Mouse (Mus musculus) CH12.LX (cell line): ENCODE data around the gene Tmpo. TPM values are rescaled to one million over a fixed set of nuclear protein-coding genes. Genes with fewer than 3 reads are reported as not detected.

Experiments
- DNase-seq: peaks from one replicate; pipeline ENCODE4 v3.0.0-alpha.2; 2013; ENCODE audit errors: extremely low read depth
- H3K27ac ChIP-seq: 2 replicates; pipeline ENCODE4 v1.5.1; 2012; ENCODE audit warnings: low read depth, mild to moderate bottlenecking, control low read depth, moderate library complexity; ENCODE audit not compliant: insufficient read depth
- H3K27me3 ChIP-seq: replicated peaks from 2 replicates; pipeline ENCODE3; 2012; ENCODE audit warnings: inconsistent platforms
- H3K36me3 ChIP-seq, 2 experiments: replicated peaks in 1 of 2; 2 replicates each; pipeline versions ENCODE3 to v1.6.1; 2012; ENCODE audit warnings: inconsistent platforms in 1 of 2, low read length in 1 of 2, mild to moderate bottlenecking in 1 of 2, mixed read lengths in 1 of 2, moderate library complexity in 1 of 2; ENCODE audit not compliant: control insufficient read depth in 1 of 2, insufficient read depth in 1 of 2
- H3K4me1 ChIP-seq, 2 experiments: 2 replicates each; pipeline ENCODE4 v1.6.1; 2012; ENCODE audit warnings: inconsistent platforms in 1 of 2, moderate library complexity in 1 of 2; ENCODE audit not compliant: insufficient read depth in 2 of 2, control insufficient read depth in 1 of 2
- H3K4me2 ChIP-seq: 2 replicates; pipeline ENCODE4 v1.6.1; 2012; ENCODE audit warnings: low read depth, mild to moderate bottlenecking, control low read depth; ENCODE audit not compliant: poor library complexity, insufficient read depth, severe bottlenecking
- H3K4me3 ChIP-seq, 3 experiments: fragments of 150-350 bp in 1 of 3; sonication (generic) in 1 of 3; replicated peaks in 1 of 3; 2 replicates each; pipeline versions ENCODE3 to v1.5.1; 2011 to 2012; ENCODE audit warnings: low read depth in 2 of 3, low read length in 2 of 3, mild to moderate bottlenecking in 2 of 3, moderate library complexity in 2 of 3, control low read depth in 1 of 3, improper control_type of control experiment in 1 of 3, inconsistent platforms in 1 of 3, mixed read lengths in 1 of 3; ENCODE audit not compliant: poor library complexity in 1 of 3
- H3K79me2 ChIP-seq: replicated peaks from 2 replicates; pipeline ENCODE4 v1.6.1; 2012; ENCODE audit warnings: mild to moderate bottlenecking, moderate library complexity; ENCODE audit not compliant: control insufficient read depth, poor library complexity, insufficient read depth, severe bottlenecking; ENCODE audit errors: extremely low read depth
- H3K9ac ChIP-seq: 2 replicates; pipeline ENCODE4 v1.6.1; 2012; ENCODE audit warnings: low read depth, mild to moderate bottlenecking, control low read depth, moderate library complexity; ENCODE audit not compliant: insufficient read depth
- H3K9me3 ChIP-seq: replicated peaks from 2 replicates; pipeline ENCODE3; 2012; ENCODE audit warnings: low read length, inconsistent platforms, mixed read lengths
- BHLHE40 ChIP-seq: IDR thresholded peaks from 2 replicates; pipeline ENCODE4 v1.6.1; 2011; ENCODE audit warnings: mild to moderate bottlenecking, low read depth, low read length, improper control_type of control experiment
- CHD1 ChIP-seq: IDR thresholded peaks from 2 replicates; pipeline ENCODE4 v1.6.1; 2012; ENCODE audit warnings: low read depth, low read length, improper control_type of control experiment, inconsistent platforms
- E2F4 ChIP-seq: IDR thresholded peaks from 2 replicates; pipeline ENCODE4 v1.6.1; 2011; ENCODE audit warnings: low read depth, low read length, improper control_type of control experiment; ENCODE audit not compliant: insufficient replicate concordance
- ELF1 ChIP-seq: IDR thresholded peaks from 2 replicates; pipeline ENCODE4 v1.6.1; 2014; ENCODE audit warnings: low read depth, mild to moderate bottlenecking, inconsistent platforms, low read length, improper control_type of control experiment
- ETS1 ChIP-seq: conservative IDR thresholded peaks from 2 replicates; pipeline ENCODE4 v1.6.1; 2012; ENCODE audit warnings: low read depth, mild to moderate bottlenecking, inconsistent platforms, low read length, improper control_type of control experiment, moderate library complexity
- JUN ChIP-seq: IDR thresholded peaks from 2 replicates; pipeline ENCODE4 v1.6.1; 2011; ENCODE audit warnings: low read depth, mild to moderate bottlenecking, low read length, improper control_type of control experiment, moderate library complexity; ENCODE audit not compliant: insufficient read depth
- MAX ChIP-seq: IDR thresholded peaks from 2 replicates; pipeline ENCODE4 v1.6.1; 2011; ENCODE audit warnings: low read length, improper control_type of control experiment
- MAZ ChIP-seq: IDR thresholded peaks from 2 replicates; pipeline ENCODE4 v1.6.1; 2012; ENCODE audit warnings: low read depth, mild to moderate bottlenecking, inconsistent platforms, low read length, improper control_type of control experiment, moderate library complexity
- POLR2A ChIP-seq: IDR thresholded peaks from 2 replicates; pipeline ENCODE4 v1.6.1; 2011; ENCODE audit warnings: low read depth, mild to moderate bottlenecking, improper control_type of control experiment, low read length
- SIN3A ChIP-seq: IDR thresholded peaks from 2 replicates; pipeline ENCODE4 v1.6.1; 2012; ENCODE audit warnings: low read length, improper control_type of control experiment, inconsistent platforms
- TCF12 ChIP-seq: IDR thresholded peaks from 2 replicates; pipeline ENCODE4 v1.6.1; 2014; ENCODE audit warnings: low read depth, mild to moderate bottlenecking, inconsistent platforms, low read length, improper control_type of control experiment
- USF1 ChIP-seq: IDR thresholded peaks from 2 replicates; pipeline ENCODE4 v1.6.1; 2014; ENCODE audit warnings: low read depth, mild to moderate bottlenecking, inconsistent platforms, low read length, improper control_type of control experiment
- ZC3H11A ChIP-seq: IDR thresholded peaks from 2 replicates; pipeline ENCODE4 v1.6.1; 2012; ENCODE audit warnings: low read depth, mild to moderate bottlenecking, inconsistent platforms, low read length, improper control_type of control experiment
- ZNF384 ChIP-seq: IDR thresholded peaks from 2 replicates; pipeline ENCODE4 v1.6.1; 2012; ENCODE audit warnings: low read depth, low read length, improper control_type of control experiment, inconsistent platforms
- dilution Hi-C: fragments of 300-500 bp; cut with MboI; formaldehyde crosslinking; loops from 2 replicates; pipeline ENCODE4 v1.14.3; 2020; ENCODE audit warnings: low sequenced_read_pairs; ENCODE audit not compliant: extremely low pct_unique_long_range_greater_than_20kb, extremely low pct_ligation_motif_present
- in situ Hi-C: fragments of 300-500 bp; cut with MboI; formaldehyde crosslinking; loops from 3 replicates; pipeline ENCODE4 v1.14.3; 2019; ENCODE audit warnings: low sequenced_read_pairs, low pct_ligation_motif_present, low pct_unique_long_range_greater_than_20kb, mixed read lengths
- polyA plus RNA-seq: library from polyadenylated mRNA; unstranded; fragments of >175 nt; gene quantifications from 2 replicates; pipeline ENCODE4 v1.2.1, GENCODE M21; 2012; ENCODE audit warnings: low read depth; ENCODE audit not compliant: insufficient read length
- total RNA-seq, 2 experiments: library from RNA; depleted of rRNA; stranded (reverse); fragments of 300-350 nt in 1 of 2; fragments of >200 nt in 1 of 2; gene quantifications; 2 replicates each; pipeline ENCODE4 v1.2.3; 2012 to 2014

The Tmpo gene
- total and polyA plus RNA-seq, 3 experiments: 163 to 467 (median 198) TPM

- H3K36me3 ChIP-seq: peaks cover 63 to 87% of the 10 kb centered on the region in 2 experiments
- H3K27ac ChIP-seq: peak overlapping the region; percentile 19; the same call in 1 of the 2 replicates
- H3K4me1 ChIP-seq: peaks cover 6 to 77% of the 10 kb centered on the region in 2 experiments
Observed at GRCm38 (mm10) chr10:91158442-91158841, 22.7 kb downstream of the Tmpo start.

GRCm38 (mm10) chr10:91156338-91156737, 24.8 kb downstream of the Tmpo start:
- peaks cover 36% of the 10 kb centered on the region for H3K79me2 ChIP-seq
- H3K4me3 ChIP-seq: no peak overlapping the region
- TF ChIP-seq ETS1 (no peak), MAX (no peak), USF1 (no peak), JUN (no peak), ZC3H11A (no peak), TCF12 (no peak), ZNF384 (no peak), POLR2A (no peak), E2F4 (no peak), CHD1 (no peak), ELF1 (no peak), MAZ (no peak), SIN3A (no peak)
- no peaks in the 10 kb centered on the region for H3K27me3 ChIP-seq
- no peak overlapping the region for H3K4me2 ChIP-seq
- no peak for DNase-seq
- H3K9ac ChIP-seq: no peak overlapping the region
- dilution Hi-C loops: no loop called here
- H3K27ac ChIP-seq: no peak overlapping the region
- in situ Hi-C loops: no loop called here
- H3K4me1 ChIP-seq: peaks cover 6 to 75% of the 10 kb centered on the region in 2 experiments
- no peaks in the 10 kb centered on the region for H3K9me3 ChIP-seq
- H3K36me3 ChIP-seq: peaks cover 50 to 85% of the 10 kb centered on the region in 2 experiments

More at GRCm38 (mm10) chr10:91158442-91158841, 22.7 kb downstream of the Tmpo start:
- dilution Hi-C loops (no loop called here), in situ Hi-C loops (no loop called here)
- Histone ChIP-seq H3K4me3 (no peak overlapping the region), H3K79me2 (peaks cover 47% of the 10 kb centered on the region), H3K27me3 (no peaks in the 10 kb centered on the region), H3K4me2 (no peak overlapping the region), H3K9me3 (no peaks in the 10 kb centered on the region), H3K9ac (no peak overlapping the region)
- DNase-seq: no peak
- TF ChIP-seq ETS1 (no peak), BHLHE40 (no peak), MAX (no peak)
